Mouse (Mus musculus) liver, embryonic 14.5 days (tissue): ENCODE measurements around the gene Atp6v1g2.

Experiments
- CTCF ChIP-seq: IDR thresholded peaks from 2 replicates; pipeline ENCODE4 v1.5.1; 2016; ENCODE audit warnings: antibody characterized with exemption, low read depth, control low read depth
- EP300 ChIP-seq: IDR thresholded peaks from 2 replicates; pipeline ENCODE4 v1.6.1; 2016; ENCODE audit warnings: antibody characterized with exemption, low read depth

DNA sequence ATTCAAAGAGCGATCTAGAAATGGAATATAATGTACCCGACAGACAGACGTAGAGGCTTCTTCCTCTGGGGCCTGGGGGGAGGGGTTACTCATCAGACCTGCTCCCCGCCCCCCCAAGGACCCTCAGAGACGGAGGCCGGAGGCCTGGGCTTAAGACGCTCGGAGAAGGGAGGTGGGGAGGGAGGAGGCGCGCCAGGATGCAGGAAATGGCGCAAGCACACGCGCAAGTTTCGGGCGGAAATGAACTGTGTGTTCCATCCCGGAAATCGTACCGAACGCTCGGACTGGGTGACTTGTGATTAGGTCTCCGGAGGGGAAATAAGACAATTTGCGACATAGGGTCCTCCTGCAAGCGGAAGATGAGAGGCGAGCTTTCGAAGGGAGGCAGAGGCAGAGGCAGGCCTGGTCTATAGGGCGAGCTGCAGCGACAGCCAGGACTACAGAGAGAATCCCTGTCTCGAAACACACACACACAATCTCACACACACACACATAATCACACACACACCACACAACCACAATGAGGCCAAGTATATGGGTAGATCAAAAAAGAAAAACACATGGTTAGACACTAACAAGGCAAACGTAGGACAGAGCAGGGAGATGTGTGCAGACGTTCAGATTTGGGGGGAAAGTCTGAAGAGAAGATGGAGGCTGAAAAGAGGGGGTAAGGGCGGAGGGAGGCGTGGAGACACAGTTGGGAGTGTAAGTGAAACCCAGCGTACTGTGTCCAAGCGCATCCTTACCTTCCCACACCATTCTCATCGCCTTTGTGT lies 2.3 kb downstream of the Atp6v1g2 start, which contains the start of gene Nfkbil1:
- no peak for TF ChIP-seq CTCF
- peak; percentile 30; the same call in 1 of the 2 replicates for TF ChIP-seq EP300
